Mouse (Mus musculus): ENCODE measurements around the gene Prkar2a.
"Not testable (repeated sequence)": the region's sequence is repeated elsewhere in the genome, so short reads cannot be mapped to it uniquely, and the experiment has no call there.

The Prkar2a gene

DNA sequence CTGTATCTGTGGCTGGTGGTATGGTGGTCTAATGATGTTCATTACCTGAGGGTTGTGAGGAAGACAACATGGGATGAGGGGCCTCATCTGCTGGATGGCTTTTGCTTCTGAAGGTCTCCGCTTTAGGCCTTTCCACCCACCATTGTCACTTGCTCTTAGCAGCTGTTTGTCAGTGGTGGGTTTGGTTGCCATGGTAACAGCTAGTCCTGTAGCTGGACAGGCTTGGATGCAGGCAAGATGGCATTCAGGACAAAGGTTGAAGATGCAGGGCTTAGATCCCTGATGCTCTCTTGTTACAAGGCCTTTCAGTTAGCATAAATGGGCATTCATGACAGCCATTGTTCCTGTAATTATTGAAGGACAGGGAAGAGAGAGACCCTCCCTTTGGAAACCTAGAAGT, at the start of gene Prkar2a:
TSS of gene Prkar2a (plus strand) at position 209 of the 400 bp plus-strand sequence.
- peak; percentile 76 for DNase-seq

DNA sequence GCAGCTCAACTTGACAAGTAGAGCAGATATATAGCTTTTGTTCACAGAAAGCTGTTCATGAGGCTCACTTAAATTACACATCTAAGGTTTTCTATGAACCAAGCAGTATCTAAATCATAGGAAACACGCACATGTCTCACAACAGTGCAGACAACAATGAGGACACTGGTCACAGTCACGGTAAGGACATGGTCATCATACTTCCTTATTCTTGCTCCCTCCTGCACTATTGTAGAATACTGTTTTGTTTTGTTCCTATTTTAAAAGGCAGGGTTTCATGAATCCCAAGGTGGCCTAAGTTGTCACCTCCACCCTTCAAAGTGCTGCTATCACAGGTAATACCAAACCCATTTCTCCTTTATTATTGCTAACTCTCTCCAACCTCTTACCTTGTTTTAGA, 49.3 kb upstream of the Prkar2a start:
- DNase-seq, result no peak

DNA sequence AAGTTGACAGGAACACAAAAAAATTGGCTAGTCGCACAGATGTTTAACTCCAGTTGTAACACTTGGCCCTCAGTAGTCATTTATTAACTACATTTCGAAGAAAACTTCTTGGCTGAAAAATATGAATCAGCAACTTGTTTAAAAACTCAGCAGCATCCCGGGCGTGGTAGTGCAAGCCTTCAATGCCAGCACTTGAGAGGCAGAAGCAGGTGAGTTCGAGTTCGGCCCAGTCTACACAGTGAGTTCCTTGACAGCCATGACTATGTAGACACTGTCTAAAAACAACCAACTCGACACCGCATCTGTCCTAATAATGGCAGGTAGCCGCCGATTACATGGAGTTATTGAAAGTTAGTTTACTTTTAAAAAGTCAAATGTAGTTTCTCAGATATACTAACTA, 40.9 kb upstream of the Prkar2a start:
- no peak for DNase-seq

DNA sequence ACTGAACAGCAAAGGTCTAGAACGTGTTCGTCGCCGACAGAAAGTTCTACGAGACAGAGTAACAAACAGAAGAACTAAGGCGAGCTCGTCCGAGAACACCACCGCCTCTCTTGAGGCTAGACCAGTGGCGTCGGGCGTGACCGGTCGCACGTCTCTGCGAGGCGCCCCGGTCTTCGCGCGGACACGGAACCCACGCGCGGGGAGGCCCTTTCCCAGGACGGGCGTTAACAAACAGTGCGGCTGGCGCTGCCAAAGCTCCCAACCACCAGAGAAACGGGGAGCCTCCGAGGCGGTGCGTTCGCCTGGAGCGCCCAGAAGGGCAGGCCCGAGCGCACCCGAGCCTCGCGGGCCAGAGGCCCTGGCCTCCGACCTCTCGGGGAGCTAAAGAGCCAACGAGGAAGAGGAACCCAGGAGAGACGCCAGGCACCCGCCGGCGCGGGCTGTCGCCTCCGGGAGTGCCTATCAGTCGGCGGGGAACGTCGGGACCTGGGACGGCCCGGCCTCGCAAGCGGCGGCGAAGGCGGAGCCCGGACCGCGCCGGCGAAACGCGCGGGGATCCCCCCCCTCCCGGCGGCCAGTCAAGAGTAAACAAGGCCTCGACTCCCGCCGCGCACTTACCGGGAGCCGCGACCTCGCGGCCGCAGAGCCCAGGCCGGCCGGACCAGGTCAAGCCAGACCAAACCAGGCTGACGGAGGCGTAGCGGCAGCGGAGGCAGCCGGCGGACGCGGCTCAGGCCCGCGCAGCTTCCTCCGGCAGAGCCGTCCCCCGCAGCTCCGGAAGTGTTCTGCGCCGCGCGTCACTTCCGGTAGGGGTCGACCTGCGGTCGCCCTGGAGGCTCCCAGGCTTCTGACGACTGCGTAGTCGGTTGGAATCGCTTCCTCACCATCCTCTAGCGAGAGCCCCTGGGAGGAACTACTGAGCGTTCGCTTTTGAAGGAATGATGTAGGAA, 40.2 kb upstream of the Prkar2a start, which contains the start of gene Arih2:
TSS of gene Arih2 (minus strand) at position 776 of the 950 bp plus-strand sequence.
- peak; percentile 96 for DNase-seq

DNA sequence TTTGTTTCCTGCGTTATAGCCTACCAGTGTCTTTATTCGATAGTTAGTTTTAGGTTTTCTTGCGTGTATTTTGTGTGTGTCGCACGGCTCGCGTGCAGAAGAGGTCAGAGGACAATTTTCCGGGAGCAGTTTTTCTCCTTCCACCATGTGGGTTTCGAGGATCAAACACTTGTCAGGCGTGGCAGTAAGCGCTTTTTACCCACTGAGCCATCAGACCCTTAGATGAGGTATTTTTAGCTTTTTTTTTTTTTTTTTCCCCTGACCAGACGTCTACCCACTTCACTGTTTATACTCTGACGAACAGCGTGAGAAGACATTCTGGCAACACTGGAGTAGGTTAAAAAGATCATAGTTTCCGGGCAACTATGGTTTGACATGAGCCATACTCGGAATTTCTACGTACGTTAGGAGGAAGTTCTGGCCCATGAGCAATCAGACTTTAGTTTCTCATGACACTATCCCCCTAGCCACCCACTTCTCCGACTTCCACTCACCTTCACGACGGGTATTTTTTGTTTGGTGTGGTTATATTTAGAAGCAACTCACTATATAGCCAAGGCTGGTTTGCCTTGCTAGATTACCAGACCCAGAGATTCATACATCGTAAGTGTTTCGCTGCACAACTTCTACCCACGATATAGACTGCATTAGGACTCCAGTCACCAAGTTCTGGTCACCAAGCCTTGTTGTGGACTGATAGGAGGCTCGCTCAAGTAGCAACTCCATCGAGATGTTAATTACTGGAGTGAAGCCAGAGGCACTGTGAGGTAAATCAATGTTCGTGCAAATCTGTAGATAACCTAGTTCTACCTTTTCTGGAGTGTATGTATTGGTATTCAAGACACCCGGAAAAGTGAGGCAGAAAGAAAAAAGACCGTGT, 39.3 kb upstream of the Prkar2a start:
- no peak for DNase-seq

DNA sequence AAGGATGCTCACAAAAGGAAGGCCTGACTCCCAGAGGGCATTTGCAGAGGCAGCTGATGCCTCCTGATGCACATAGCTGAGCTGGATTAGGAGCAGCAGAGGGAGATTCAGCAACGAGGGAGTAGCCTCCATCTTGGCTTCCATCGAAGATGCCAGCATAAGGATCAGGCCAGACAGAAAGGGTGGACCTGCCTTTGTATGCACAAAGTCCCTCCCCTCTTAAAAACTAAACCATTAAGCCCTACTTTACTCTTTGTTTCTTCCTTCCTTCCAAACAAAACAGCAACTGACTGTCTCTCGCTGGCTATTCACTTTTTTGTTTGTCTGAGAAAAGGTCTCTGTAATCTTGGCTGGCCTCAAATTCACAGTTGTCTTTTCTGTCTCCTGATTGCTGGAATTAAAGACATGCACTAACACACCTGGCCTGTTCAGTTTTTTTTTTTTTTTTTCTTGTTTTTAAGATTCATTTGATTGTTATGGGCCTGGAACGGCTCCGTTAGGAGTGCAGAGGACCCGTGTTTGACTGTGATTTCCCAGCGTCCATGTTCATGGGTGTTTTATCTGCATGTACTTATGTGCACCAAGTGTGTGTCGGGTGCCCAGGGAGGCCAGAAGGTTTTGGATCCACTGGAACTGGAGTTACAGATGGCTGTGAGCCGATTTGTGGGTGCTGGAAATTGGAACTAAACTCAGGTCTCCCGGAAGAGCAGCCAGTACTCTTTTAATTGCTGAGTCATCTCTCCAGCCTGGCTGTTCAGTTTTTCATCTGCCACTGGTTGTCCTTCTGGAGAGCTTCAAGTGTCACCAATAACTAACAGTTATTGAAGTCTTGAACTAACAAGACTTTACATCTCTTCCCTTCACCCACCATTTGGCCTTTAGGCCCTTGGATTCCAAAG, 34.3 kb upstream of the Prkar2a start:
- no peak for DNase-seq

DNA sequence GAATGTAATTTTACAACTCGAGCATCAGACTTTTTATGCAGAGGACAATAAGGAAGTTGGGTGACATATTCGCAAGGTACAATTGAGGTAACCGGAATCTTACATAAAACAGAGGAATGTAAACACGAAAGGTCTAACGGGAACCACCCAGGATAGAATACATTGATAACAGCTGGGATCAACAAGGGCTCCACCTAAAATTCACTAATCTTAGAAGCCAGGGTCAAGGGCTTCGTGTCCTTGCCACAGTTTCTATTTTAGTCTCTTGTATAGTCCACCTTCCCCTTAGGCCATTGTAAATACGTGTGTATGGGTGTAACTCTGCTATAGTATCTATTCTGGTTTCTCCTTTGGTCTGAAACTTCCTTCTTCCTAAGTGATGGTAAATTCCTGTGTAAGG, 33.2 kb upstream of the Prkar2a start:
- DNase-seq, result not testable (repeated sequence)

DNA sequence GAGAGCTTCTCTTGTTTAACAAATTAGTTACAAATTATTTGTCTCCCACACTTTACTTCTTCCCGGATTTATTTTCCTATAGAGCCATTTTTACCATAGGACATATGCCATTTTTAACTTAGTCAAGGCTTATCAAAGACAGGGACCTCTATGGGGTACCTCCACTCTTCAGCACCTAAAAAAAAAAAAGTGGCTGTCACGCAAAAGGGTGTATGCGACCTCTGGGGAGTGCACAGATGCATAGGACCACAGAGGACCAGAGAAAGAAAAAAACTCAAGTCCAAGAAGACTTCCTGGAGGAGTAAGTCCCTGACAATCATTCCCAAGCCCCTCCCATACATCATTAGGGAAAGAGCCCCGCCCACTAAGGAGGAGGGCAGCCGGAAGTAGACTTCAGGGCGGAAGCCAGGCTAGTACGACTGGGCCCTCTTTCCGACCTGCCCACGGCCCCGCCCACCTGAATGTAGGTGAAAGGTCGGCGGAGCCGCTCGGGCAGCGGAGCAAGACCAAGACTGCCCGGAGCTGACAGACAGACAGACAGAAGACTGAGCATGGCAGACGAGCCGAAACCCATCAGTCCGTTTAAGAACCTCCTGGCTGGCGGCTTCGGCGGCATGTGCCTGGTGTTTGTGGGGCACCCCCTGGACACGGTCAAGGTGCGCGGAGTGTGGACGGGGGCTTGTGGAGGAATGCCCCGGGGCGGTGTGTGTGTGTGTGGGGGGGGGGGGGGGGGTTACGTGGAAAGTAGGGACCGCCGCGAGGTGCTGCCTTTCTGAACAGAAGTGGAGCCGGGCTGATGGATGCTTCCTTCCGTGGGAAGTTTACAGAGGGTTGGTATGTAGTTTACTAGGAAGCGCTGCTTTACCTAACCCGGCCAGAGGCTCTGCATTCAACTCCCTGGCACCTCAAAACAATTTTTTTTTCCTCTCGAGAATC, 27.2 kb upstream of the Prkar2a start, which contains the start of gene Slc25a20:
TSS of gene Slc25a20 (plus strand) at position 412 of the 936 bp plus-strand sequence.
- DNase-seq, result peak; percentile 93

DNA sequence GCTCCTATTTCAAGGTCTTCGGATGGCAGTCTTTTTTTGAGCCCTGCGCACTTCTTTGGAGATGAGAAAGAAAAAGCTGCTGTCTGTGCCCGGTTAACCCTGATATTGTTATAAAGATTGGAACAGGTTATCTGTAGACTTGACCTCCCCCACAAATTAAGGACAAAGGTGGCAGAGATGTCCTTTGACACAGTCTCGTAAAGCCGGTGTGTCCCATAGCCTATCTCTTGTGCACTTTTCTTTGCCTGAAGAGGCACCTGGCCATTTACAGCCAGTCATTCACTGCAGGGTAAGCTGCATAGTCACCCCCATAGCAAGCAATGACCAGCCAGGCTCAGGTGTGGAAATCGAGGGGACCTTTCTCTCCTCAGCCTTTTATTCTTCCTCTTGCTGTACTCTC, 26.5 kb upstream of the Prkar2a start:
- DNase-seq, result no peak

DNA sequence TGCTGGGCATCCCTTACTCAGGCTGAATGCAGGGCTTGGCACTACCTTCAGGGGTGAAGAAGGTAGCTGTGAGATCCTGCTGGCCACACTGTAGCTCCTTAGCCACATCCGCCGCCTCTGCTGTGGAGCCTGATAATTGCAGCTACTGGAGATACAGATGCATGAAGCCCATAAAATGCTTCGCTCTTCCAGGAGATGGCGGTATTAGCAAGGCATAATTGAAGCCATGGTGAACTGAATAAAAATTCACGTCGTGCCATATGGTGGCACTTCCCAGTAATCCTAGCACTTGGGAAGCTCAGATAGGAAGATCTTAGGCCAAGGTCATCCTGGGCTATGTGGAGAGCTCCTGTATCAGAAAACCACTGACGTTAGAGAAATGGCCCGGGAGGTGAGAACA, 19.2 kb upstream of the Prkar2a start:
- peak; percentile 64 for DNase-seq

DNA sequence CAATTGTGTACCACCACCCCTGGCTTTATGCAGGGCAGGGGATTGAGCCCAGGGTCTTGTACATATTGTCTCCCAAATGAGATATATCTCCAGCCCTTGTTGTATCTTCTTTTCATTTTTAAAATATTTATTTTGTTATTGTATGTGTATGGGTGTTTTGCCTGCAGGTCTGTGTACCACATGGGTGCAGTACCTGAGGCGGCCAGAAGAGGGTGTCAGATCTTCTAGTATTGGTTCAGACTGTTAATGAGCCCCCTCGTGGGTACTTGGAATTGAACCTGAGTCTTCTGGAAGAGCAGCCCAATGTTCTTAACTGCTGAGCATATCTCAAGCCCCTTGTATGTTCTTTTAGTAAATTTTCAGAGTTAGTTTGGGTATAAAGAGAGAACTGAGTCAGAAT, 16.0 kb upstream of the Prkar2a start:
- DNase-seq, result no peak

DNA sequence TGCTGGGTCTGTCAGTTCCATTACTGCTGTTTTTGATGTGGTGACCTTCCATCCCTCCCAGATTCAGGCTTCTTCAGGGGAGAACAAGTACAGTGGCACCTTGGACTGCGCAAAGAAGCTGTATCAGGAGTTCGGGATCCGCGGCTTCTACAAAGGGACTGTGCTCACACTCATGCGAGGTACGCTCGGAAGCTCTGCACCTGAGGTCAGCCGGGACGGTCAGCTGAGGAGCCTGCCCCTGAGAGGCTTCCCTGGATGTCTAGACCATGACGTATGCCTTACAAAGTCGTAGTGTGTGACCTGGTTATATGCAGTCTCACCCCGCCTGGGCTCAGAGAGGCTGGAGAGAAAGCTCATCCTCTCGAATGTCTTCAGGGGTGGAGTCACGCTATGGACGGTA, 9.1 kb upstream of the Prkar2a start:
- no peak for DNase-seq

DNA sequence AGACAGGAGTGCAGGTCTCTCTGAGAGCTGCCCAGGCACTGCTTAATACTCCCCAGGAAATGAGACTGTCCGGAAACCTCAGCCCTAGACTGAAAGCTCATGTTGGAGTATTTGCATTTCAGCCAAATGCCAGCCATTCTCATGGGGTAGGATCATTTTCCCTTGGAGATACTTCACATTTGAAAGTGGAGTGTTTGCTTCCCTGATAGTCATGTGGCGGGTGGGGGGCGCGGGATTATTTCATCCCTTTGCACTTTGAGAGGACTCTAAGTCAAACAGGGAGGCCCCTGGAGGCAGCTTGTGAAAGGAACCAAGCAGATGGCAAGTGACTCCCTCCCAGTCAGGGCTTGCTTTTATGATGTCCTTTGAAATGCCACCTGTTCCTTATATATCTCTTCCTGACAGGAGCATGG, 2.6 kb upstream of the Prkar2a start:
- DNase-seq, result peak; percentile 70

DNA sequence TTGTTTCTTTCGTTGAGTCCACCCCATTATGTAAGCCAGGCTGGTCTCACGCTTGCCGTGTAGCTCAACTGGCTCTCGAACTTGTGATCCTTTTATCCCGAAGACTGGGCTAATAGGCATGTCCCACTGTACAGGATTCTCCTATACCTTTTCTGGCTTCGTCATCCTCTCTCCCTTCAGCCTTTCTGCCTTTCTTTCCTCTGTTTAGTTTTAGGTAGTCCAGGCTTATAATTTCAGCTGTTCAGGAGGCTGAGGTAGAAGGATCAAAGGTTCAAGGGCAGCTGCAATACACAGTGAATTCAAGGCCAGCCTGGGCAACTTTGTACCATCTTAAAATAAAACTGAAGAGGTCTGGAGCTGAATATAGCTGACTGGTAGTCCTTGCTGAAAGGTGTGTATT, 1.9 kb upstream of the Prkar2a start:
- no peak for DNase-seq

DNA sequence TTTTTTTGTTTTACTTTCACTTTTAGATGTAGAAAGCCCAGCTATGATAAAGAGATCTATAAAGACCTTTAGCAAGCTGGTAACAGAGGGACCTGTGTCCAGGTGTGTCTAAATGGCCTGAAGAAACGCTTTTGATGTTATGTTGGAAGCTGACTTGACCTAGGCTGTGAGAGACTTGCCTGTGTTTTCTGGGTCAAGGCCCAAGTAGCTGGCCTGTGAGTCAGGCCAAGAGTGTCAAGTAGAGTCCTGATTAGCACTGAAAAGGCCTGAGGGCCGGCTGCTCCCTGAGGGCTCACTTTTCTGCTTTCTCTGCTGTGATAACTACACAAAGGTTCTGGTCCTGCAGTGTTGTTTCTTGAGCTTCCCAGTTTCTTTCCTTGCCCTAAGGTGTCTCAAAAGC, 1.4 kb upstream of the Prkar2a start:
- DNase-seq, result no peak

DNA sequence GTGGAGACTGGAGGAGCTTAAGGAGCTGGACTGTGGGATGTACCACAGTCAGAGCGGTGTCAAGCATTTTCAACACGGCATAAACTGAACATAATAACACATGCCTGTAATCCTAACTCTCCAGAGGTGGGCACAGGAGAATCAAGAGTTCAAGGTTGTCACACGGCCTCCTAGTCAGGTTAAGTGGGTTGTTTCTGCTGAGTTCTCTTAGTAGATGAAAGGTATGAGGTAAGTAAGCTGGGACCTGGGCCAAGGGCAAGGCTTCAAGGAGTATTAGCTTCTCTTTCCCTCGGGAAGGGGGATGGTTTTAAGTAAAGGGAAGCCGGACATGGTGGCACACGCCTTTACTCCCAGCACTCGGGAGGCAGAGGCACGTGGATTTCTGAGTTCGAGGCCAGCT, 663 bp upstream of the Prkar2a start:
- DNase-seq, result no peak

DNA sequence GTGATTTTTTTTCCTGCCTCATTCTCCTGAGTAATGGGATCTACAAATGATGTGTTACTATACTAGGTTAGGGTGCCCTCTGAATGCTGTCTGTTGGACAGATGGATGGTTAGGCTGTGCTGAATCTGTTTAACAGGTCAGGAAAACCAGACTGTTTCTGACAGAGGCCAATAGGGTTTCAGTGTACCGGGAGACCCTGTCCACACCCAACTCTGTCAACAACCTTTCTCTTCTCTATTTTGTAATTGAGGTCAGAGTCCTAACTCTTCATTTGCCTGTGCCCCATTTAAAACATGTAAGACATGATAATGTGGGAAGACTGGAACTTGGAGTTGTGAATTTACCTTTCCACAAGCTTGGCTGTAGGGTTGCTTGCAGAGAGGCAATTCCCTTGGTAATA, 879 bp downstream of the Prkar2a start:
- no peak for DNase-seq

DNA sequence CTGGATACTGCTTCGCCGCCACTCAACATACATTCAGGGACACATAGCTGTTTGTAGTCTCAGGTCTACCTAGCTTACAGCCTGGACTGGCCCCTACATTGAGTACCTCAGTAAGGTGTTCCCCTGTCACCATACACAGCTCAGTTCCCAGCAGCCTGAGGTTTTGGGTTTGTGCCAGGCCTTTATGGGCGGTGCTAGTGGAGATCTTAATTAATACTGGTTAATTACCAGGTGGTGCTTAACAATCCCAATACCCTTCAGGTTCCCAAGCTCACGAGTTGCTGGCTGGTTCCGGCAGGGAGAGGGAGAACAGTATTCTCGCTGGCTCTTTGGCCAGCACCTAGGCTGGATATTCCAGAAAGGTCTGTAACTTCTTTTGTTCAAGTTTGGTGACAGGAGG, 1.8 kb downstream of the Prkar2a start:
- DNase-seq, result no peak

DNA sequence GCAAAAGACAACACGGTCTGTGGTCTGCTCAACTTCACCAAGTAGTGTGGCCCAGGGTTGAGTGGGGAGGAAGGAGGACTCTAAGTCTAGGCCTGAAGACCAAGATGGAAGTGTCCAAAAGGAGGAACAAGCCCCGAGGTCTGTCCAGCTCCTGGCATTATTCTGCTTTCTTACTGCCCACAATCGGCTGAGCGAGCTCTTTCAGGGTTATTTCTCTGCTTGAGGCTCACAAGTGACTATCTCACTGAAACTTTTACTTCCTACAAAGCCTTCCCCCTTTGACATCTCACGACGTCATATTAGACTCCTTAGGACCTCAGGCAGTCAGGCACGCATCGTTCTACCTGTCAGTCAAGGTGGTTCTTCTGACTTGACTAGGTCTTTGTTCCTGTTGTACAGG, 2.3 kb downstream of the Prkar2a start:
- no peak for DNase-seq

DNA sequence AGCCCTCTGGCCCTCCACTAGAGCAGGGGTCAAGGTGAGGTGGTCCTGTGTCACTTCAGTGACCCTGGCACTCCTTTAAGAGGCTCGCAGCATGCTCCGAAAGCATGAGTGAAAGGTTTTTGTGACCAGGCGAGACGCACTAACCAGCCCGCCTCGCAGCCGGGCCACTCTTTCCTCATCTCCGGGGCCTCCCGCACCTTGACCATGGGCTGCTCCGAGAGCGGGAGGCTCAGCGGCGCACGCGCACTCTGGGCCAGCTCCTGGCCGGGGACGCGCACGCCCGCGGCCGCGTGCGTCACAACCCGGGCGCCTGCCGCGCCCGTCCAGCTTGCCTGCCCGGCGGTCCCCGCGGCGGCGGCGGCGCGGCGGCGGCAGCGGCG, 2.7 kb downstream of the Prkar2a start:
- DNase-seq, result peak; percentile 94

All from embryo, embryonic 11 days (tissue).